Mouse (Mus musculus) layer of hippocampus, adult 8-10 months (tissue): Measurements from ENCODE around the gene Patl1. TPM values are rescaled to one million over a fixed set of nuclear protein-coding genes. Genes with fewer than 3 reads are reported as not detected.
"Not testable (repeated sequence)": the region's sequence is repeated elsewhere in the genome, so short reads cannot be mapped to it uniquely, and the experiment has no call there.

ENCODE experiments used
- DNase-seq, 2 experiments: peaks; one replicate each; pipeline ENCODE4 v3.0.0; 2022; ENCODE audit warnings: low spot score in 2 of 2
- total RNA-seq, 4 experiments: library from RNA; stranded (reverse); gene quantifications; 2 replicates each; pipeline ENCODE4 v1.2.4; 2022

The Patl1 gene
- 10 to 100 TPM; 21.5 to 22.9 (median 22.3) TPM for total RNA-seq

GRCm38 (mm10) chr19:11912037-11912532 is at the start of gene Patl1:
TSS of gene Patl1 (plus strand) at chr19:11912399.
- peak; percentile 98 to 99 for DNase-seq

GRCm38 (mm10) chr19:11867837-11868236 is 44.4 kb upstream of the Patl1 start:
- no peak for DNase-seq

- DNase-seq, result no peak
Measured at GRCm38 (mm10) chr19:11875006-11875405, 37.2 kb upstream of the Patl1 start, which contains the start of gene Olfr1419. TSS of gene Olfr1419 (minus strand) at chr19:11875106.

- not testable (repeated sequence) for DNase-seq
Measured at GRCm38 (mm10) chr19:11878404-11878803, 33.8 kb upstream of the Patl1 start.

- no peak for DNase-seq
Measured at GRCm38 (mm10) chr19:11886265-11886664, 25.9 kb upstream of the Patl1 start, which contains the start of gene Olfr1420. TSS of gene Olfr1420 (plus strand) at chr19:11886565.

GRCm38 (mm10) chr19:11911021-11911420 is 1.2 kb upstream of the Patl1 start:
- DNase-seq, result no peak

- peak in 1 of 2 experiments; percentile 14 for DNase-seq
Measured at GRCm38 (mm10) chr19:11911603-11912002, 596 bp upstream of the Patl1 start.

- peak in 1 of 2 experiments; percentile 18 for DNase-seq
Measured at GRCm38 (mm10) chr19:11912533-11913121, 428 bp downstream of the Patl1 start.

GRCm38 (mm10) chr19:11915804-11916203 is 3.6 kb downstream of the Patl1 start:
- no peak for DNase-seq

- DNase-seq, result no peak
Measured at GRCm38 (mm10) chr19:11922068-11922467, 9.9 kb downstream of the Patl1 start.

- DNase-seq, result not testable (repeated sequence)
Measured at GRCm38 (mm10) chr19:11922515-11922914, 10.3 kb downstream of the Patl1 start.

GRCm38 (mm10) chr19:11926380-11926779 is 14.2 kb downstream of the Patl1 start:
- no peak for DNase-seq

- DNase-seq, result no peak
Measured at GRCm38 (mm10) chr19:11928025-11928748, 16.0 kb downstream of the Patl1 start.

GRCm38 (mm10) chr19:11946460-11946859 is 34.3 kb downstream of the Patl1 start:
- not testable (repeated sequence) for DNase-seq

- DNase-seq, result no peak
Measured at GRCm38 (mm10) chr19:11949878-11950277, 37.7 kb downstream of the Patl1 start.

- no peak for DNase-seq
Measured at GRCm38 (mm10) chr19:11950747-11951146, 38.5 kb downstream of the Patl1 start.

- no peak for DNase-seq
Measured at GRCm38 (mm10) chr19:11954206-11954605, 42.0 kb downstream of the Patl1 start.

- no peak for DNase-seq
Measured at GRCm38 (mm10) chr19:11956636-11957035, 44.4 kb downstream of the Patl1 start.

- DNase-seq, result no peak
Measured at GRCm38 (mm10) chr19:11957396-11957795, 45.2 kb downstream of the Patl1 start.

- no peak for DNase-seq
Measured at GRCm38 (mm10) chr19:11957846-11958245, 45.6 kb downstream of the Patl1 start.

GRCm38 (mm10) chr19:11964266-11964665 is 52.1 kb downstream of the Patl1 start:
- no peak for DNase-seq
